Mouse (Mus musculus) gastrocnemius, adult 18-20 months (tissue): ENCODE results near the gene Rab7b. TPM values are rescaled to one million over a fixed set of nuclear protein-coding genes. Genes with fewer than 3 reads are reported as not detected.

ENCODE experiments used
- DNase-seq: peaks from one replicate; pipeline ENCODE4 v3.0.0; 2021; ENCODE audit warnings: low spot score
- total RNA-seq, 2 experiments: library from RNA; stranded (reverse); gene quantifications; 2 replicates each; pipeline ENCODE4 v1.2.3; 2021

Gene Rab7b
- total RNA-seq, 2 experiments from 2014 or later: 2.3 to 2.8 TPM

DNA sequence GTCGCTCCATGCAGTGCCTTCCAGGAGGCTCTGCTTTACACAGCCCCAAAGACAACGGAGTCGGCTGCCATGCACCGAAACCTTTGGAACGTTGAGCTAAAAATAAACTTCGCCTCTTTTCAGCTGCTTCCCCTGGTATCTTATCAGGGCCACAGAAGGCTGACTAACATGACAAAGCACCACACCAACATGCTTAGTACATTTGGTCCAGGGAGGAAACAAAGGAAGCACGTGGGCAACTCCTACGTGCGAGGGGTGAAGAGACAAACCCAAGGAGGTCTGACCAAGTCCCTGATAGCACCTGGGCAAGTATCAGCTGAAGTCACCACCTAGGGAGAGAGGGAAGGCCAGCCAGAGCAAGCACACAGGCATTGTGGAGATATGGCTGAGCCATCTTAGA, 48.0 kb downstream of the Rab7b start:
- no peak for DNase-seq

DNA sequence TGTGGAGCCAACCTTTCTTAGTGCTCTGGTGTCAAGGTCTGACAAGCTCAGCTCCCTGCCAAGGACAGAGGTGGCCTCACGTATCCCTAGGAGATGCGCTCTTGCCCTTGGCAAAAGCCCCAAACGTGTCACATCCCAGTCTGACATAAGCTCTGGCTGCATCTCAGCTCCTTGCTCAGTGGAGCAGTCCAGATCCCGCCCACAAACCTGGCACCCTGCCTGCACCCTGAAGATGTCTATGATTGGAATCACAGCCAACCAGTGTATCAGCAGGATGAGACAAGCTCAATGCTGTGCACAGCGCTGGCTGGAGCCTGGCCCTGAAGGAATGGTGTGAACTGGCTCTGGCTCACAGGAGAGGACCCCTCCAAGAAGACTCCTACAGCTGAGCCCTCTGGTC, 48.8 kb downstream of the Rab7b start:
- DNase-seq: peak; percentile 79

DNA sequence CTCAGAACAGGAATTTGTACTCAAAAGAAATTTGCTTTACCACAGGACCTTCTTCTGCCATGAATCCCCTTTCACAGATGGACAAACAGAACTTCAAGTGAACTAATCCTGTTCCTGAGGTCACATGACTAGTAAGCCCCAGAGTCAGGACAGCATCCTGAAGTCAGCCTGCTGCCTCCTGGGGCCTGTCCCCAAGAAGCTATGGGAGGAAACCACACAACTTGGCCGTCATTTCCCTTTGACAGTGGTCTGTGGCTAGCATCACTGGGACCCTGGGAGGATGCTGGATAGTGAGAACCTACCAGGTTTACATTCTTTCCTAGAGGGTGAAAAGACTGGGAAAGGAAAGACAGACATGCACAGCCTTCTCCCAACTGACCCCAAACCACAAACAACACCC, 50.3 kb downstream of the Rab7b start:
- no peak for DNase-seq

- peak; percentile 40 for DNase-seq
Observed at GRCm38 (mm10) chr1:131739481-131740160, 51.1 kb downstream of the Rab7b start.

DNA sequence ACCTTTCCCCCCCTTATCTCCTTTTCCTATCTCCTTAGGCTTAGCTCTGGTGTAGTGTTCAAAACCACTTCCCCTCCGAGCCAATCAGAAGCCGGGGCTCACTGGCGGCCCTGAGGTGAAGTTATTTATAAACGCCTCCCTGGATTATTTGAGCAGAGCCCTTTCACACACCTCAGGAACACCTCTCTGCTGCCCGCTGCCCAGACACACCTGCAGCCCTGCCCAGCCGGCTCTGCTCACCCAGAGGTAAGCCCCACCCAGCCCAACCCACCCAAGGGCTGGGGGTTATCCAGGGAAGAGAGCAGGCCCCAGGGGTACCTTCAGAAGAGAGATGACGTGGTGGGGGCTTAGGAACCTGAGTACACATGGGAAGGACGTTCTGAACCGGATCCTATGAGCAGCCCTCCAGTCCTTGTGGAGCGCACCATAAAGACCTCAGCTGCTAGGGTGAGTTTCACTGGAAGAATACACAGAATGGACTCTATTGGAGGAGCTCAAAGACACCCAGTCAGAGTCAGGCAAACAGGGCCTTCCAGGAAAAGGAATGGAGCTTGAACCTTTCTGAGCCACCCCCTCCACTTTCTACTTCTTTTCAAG, 55.5 kb downstream of the Rab7b start, which contains the start of gene Slc26a9:
TSS of gene Slc26a9 (plus strand) at position 155 of the 597 bp plus-strand sequence.
- no peak for DNase-seq

GRCm38 (mm10) chr1:131745391-131745790, 56.9 kb downstream of the Rab7b start:
- no peak for DNase-seq

DNA sequence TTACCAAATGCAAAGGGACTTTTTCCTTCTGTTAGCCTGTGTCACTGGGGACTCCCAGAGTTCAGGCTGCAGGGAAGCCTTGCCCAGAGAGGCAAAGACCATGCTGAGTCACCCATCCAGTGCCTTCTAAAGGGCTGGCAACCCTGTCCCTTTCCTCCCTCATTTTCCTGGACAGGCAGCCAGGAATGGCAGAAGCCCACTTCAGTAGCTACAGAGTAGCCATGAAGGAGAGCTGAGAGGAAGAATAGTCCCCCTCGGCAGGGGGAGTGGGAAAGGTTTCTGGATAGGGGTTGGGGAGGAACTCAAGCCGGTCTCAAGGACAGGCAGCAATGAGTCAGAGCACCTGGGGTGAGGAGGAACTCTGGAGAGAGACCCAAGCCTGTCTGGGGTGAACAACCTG, 59.3 kb downstream of the Rab7b start:
- DNase-seq: no peak

- no peak for DNase-seq
Observed at GRCm38 (mm10) chr1:131748636-131749035, 60.1 kb downstream of the Rab7b start.

- no peak for DNase-seq
Observed at GRCm38 (mm10) chr1:131749706-131750545, 61.4 kb downstream of the Rab7b start.

DNA sequence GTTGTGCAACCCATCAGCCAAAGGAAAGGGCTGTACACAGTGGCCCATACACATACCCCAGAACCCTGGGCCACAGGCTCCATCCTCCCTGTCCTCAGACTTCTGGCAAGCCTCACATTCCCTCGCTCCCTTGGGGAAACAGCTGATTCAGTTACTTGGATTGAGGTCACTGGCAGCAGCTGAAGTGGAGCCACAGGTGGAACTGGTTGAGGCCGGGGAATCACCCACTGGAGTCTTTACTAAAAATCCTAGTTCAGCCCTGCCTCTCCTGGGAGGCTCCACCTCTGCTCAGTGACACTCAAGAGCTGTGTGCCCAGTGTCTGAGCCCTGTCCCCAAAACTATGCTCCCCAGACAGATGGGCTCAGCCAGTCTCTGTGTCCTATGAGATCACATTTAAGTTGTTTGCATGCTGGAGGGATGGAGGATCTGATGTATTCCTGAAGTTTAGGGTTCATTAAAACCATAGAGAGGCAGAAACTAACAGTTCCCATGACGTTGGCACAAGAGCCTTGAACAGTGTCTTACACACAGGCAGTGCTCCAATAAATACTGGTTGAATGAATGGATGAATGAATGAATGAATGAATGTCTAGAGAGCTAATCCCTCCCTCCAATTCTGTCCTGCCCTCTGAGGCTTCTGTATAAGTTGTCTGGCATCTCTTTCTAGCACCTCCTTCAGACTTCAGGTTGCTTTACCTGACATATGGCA, 62.8 kb downstream of the Rab7b start:
- DNase-seq: peak; percentile 78

DNA sequence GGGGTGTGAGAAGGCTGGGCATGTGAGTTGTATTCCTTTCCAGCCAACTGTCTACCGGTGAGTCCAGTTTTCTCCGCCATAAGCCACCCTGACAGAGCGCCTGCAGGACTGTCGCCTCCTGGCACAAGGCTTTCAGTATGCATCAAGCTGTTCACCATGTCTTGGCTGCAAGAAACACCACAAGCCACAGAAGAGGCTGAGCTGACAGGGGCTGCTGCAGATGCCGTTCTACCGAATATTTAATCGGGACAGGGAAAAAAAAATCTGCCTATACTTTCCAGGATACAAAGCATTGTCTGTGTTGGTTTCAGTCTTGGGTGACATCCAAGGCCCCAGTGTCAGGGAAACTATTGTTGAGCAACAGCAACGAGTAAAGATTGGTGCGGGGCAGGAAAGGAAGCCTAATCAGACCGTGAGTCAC, 63.4 kb downstream of the Rab7b start:
- DNase-seq: no peak

DNA sequence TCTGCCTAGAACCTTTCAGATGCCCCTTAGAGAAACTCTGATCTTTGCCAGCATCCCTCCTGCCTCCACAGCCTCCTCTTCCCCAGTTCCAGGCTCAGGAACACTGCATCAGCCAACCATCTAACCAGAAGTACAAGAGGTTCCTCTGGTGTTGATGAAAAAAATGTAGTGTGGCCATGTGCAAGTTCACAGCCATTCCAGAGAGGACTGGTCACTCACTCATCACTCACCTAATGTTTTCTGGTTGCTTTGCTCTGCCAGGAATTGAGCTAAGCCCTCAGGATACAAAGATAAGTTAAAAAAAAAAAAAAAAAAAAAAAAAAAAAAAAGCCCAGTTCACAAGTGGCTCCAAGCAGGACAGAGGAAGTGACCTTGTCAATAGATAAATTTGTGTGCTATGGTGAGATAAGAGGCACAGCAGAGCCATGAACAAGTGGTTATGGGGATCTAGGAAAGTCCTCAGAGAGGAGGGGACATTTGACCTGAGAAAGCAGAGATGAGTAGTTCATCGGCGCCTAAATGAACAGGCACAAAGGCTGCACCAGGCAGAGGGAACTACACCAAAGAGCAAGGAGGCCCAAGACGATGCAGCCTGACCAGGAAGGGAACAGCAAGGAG, 65.8 kb downstream of the Rab7b start:
- no peak for DNase-seq

- DNase-seq: peak; percentile 85
Observed at GRCm38 (mm10) chr1:131754916-131755315, 66.4 kb downstream of the Rab7b start.

GRCm38 (mm10) chr1:131757211-131757610, 68.7 kb downstream of the Rab7b start:
- DNase-seq: no peak

- DNase-seq: no peak
Observed at GRCm38 (mm10) chr1:131758796-131759195, 70.3 kb downstream of the Rab7b start.

DNA sequence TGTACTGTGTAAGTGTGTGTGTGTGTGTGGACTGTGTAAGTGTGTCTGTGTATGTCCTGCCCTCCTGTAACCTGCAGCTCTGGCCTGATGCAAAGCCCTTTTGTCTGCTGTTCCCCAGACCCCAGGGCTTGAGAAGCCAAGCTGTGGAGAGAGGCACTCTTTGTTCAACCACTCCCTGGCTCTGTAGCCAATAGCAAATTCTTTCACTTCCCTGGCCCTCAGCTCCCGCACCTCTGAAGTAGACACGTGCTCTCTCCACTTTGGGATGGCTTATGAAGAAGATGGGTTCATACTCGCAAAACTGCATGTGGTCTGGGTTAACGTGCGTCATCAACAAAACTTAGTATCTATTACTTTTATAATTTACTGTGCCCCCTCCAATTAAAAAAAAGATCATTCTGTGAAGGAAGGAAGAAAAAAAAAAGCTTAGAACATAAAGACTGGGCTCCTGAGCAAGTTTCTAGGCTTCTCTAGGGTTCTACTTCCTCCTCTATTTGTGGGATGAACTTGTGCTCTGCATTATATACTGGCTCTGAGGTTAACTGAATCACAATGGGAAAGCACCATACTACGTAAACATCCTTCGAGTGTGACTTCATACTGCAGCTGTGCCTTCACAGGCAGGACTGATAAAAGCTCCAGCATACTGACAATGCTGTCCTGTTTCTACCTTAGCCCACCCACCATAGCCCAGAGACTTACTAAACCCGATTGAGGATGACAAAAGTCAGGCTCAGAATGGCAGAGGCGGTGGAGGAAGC, 71.4 kb downstream of the Rab7b start:
- no peak for DNase-seq

- no peak for DNase-seq
Observed at GRCm38 (mm10) chr1:131760428-131760820, 71.9 kb downstream of the Rab7b start.

GRCm38 (mm10) chr1:131761079-131761831, 72.8 kb downstream of the Rab7b start:
- no peak for DNase-seq

- DNase-seq: no peak
Observed at GRCm38 (mm10) chr1:131763683-131764082, 75.2 kb downstream of the Rab7b start.
